In the genomic region with DNA sequence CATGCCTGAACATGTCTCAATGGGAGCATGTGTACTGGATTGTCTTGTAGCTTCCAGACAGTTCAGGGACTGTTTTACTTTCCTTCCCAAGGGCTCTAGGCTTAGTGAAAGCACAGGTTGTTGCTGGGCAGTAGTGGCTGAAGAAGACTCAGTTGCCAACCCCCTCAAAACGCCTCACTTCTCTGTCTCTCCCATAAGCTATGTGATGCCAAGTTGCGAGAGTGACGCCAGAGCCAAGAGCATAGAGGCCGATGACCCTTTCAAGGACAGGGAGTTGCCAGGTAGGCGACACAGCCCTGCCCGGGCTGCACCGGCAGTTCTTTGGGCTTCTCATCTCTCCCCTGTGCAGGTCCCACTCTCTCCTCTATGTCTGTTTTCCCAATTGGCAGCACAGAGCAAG, we compare ENCODE assay signal across 16 mouse cellular contexts.
"Had no signal": no experiment of that assay in that cellular context is flagged by ENCODE, and none has a peak within 500 bp of the region (broad histone marks: within the 10 kb centered on the region; RNA-seq: fewer than 3 reads in every experiment).

No protein-coding gene starts in this region.

- H3K36me3 ChIP-seq: lung, embryonic 15.5 days; midbrain, embryonic 12.5 days; midbrain, embryonic 15.5 days; stomach, embryonic 15.5 days had no signal

- ATAC-seq: lung, postnatal 0 days; midbrain, embryonic 15.5 days had no signal

- H3K9ac ChIP-seq: lung, embryonic 15.5 days; midbrain, embryonic 12.5 days; midbrain, embryonic 15.5 days; neural tube, embryonic 12.5 days; stomach, embryonic 15.5 days had no signal

- DNase-seq: lung, adult 2 months; lung, postnatal 14 days; lung, postnatal 36 days; right cerebral cortex, postnatal 14 days; thymus, adult 2 months; thymus, postnatal 25 days; thymus, postnatal 4 days had no signal

- H3K27me3 ChIP-seq: lung, embryonic 15.5 days; midbrain, embryonic 12.5 days; midbrain, embryonic 15.5 days; stomach, embryonic 15.5 days had no signal

- H3K4me3 ChIP-seq: lung, embryonic 15.5 days; megakaryocyte, embryonic 14.5 days; midbrain, embryonic 12.5 days; midbrain, embryonic 15.5 days; neural tube, embryonic 12.5 days; stomach, embryonic 15.5 days had no signal

- H3K4me2 ChIP-seq: lung, embryonic 15.5 days; midbrain, embryonic 12.5 days; midbrain, embryonic 15.5 days; neural tube, embryonic 12.5 days; stomach, embryonic 15.5 days had no signal

- H3K9me3 ChIP-seq: lung, embryonic 15.5 days; megakaryocyte, embryonic 14.5 days; midbrain, embryonic 12.5 days; midbrain, embryonic 15.5 days; neural tube, embryonic 12.5 days; stomach, embryonic 15.5 days had no signal

- H3K27ac ChIP-seq: lung, embryonic 15.5 days; macrophage; midbrain, embryonic 12.5 days; midbrain, embryonic 15.5 days; neural tube, embryonic 12.5 days; stomach, embryonic 15.5 days; stomach, postnatal 0 days had no signal

- H3K4me1 ChIP-seq: lung, embryonic 15.5 days; megakaryocyte, embryonic 14.5 days; stomach, embryonic 15.5 days had no signal
